Mouse (Mus musculus): ENCODE data around the gene 1700012B07Rik. TPM values are rescaled to one million over a fixed set of nuclear protein-coding genes. Genes with fewer than 3 reads are reported as not detected.

Gene 1700012B07Rik
- polyA plus RNA-seq (2012; rRNA removed) = 0.03 TPM in 1 of 2 replicates, not detected in the other

- no peak for DNase-seq (ENCODE audit: low spot score)
Observed at GRCm38 (mm10) chr11:109827946-109828345, at the start of gene 1700012B07Rik. 1700012B07Rik (minus strand) TSS chr11:109828046.

- DNase-seq (ENCODE audit: low spot score) = no peak
Observed at GRCm38 (mm10) chr11:109876767-109877166, 48.9 kb upstream of the 1700012B07Rik start.

GRCm38 (mm10) chr11:109875834-109876233, 48.0 kb upstream of the 1700012B07Rik start:
- DNase-seq (ENCODE audit: low spot score) = no peak

- DNase-seq (ENCODE audit: low spot score) = no peak
Observed at GRCm38 (mm10) chr11:109875525-109875802, 47.6 kb upstream of the 1700012B07Rik start.

GRCm38 (mm10) chr11:109874651-109875524, 47.0 kb upstream of the 1700012B07Rik start:
- DNase-seq (ENCODE audit: low spot score) = no peak

GRCm38 (mm10) chr11:109873852-109874610, 46.2 kb upstream of the 1700012B07Rik start:
- DNase-seq (ENCODE audit: low spot score) = no peak

GRCm38 (mm10) chr11:109873161-109873775, 45.4 kb upstream of the 1700012B07Rik start:
- no peak for DNase-seq (ENCODE audit: low spot score)

GRCm38 (mm10) chr11:109872674-109873073, 44.8 kb upstream of the 1700012B07Rik start:
- DNase-seq (ENCODE audit: low spot score) = no peak

- no peak for DNase-seq (ENCODE audit: low spot score)
Observed at GRCm38 (mm10) chr11:109872056-109872455, 44.2 kb upstream of the 1700012B07Rik start.

- no peak for DNase-seq (ENCODE audit: low spot score)
Observed at GRCm38 (mm10) chr11:109867861-109868260, 40.0 kb upstream of the 1700012B07Rik start.

GRCm38 (mm10) chr11:109866537-109867160, 38.8 kb upstream of the 1700012B07Rik start:
- DNase-seq (ENCODE audit: low spot score) = no peak

- DNase-seq (ENCODE audit: low spot score) = no peak
Observed at GRCm38 (mm10) chr11:109865526-109865925, 37.7 kb upstream of the 1700012B07Rik start.

GRCm38 (mm10) chr11:109863951-109864350, 36.1 kb upstream of the 1700012B07Rik start:
- DNase-seq (ENCODE audit: low spot score) = no peak

GRCm38 (mm10) chr11:109863194-109863746, 35.4 kb upstream of the 1700012B07Rik start:
- DNase-seq (ENCODE audit: low spot score) = no peak

- DNase-seq (ENCODE audit: low spot score) = peak; percentile 77
Observed at GRCm38 (mm10) chr11:109860508-109860907, 32.7 kb upstream of the 1700012B07Rik start.

GRCm38 (mm10) chr11:109859939-109860469, 32.2 kb upstream of the 1700012B07Rik start:
- DNase-seq (ENCODE audit: low spot score) = no peak

GRCm38 (mm10) chr11:109859441-109859840, 31.6 kb upstream of the 1700012B07Rik start:
- DNase-seq (ENCODE audit: low spot score) = no peak

GRCm38 (mm10) chr11:109857086-109857485, 29.2 kb upstream of the 1700012B07Rik start:
- DNase-seq (ENCODE audit: low spot score) = no peak

GRCm38 (mm10) chr11:109854056-109854455, 26.2 kb upstream of the 1700012B07Rik start:
- no peak for DNase-seq (ENCODE audit: low spot score)

GRCm38 (mm10) chr11:109853228-109853966, 25.6 kb upstream of the 1700012B07Rik start:
- no peak for DNase-seq (ENCODE audit: low spot score)

GRCm38 (mm10) chr11:109851996-109852395, 24.1 kb upstream of the 1700012B07Rik start:
- no peak for DNase-seq (ENCODE audit: low spot score)

All from urinary bladder, adult 2 months (tissue).